Mouse (Mus musculus) mesoderm, embryonic 11.5 days (tissue): ENCODE measurements around the gene Lsp1.

Experiments used
- DNase-seq: peaks from one replicate; pipeline ENCODE4 v3.0.0-alpha.2; 2012; ENCODE audit warnings: low read depth, low spot score

Lsp1 gene

GRCm38 (mm10) chr7:142460636-142461077 lies at the start of gene Lsp1:
Gene Lsp1 (plus strand): TSS chr7:142460809.
- no peak for DNase-seq

DNA sequence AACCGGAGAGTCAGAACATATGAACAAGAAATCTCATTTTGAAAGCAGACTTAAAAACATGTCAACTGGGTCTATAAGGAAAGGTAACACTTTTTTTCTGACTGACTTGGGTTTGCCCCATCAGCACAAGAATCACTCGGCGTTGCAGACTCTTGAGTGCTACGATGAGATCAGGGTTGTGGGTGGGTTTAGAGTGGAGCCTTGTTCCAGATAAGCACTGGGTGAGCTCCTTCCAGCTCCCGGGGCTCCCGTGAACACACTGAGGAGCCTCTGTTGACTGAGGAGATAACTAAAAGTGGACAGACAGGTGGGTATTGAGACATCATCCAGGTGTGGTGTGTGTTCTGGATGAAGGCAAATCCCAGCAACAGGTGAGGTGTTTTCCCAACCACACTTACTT lies 47.3 kb upstream of the Lsp1 start:
- DNase-seq = no peak

GRCm38 (mm10) chr7:142415314-142415713 lies 45.3 kb upstream of the Lsp1 start:
- DNase-seq = no peak

DNA sequence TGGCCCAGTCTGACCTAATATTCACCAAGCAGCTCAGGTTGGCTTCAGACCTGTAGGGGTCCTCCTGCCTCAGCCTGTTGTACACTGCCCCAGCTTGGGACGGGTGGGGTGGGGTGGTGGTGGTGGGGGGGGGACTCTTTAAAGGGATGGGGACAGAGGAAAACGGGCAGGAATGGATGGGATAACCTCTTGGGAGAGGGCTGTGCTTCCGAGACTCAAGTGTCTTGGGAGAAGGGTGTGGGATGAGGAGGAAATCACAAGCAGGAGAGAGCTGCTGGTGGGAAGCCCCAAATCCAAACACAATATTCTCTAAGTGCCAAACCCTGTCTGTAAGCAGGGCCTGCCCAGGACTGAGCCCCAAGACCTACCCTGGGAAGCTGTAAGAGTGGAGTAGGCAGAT lies 44.4 kb upstream of the Lsp1 start:
- no peak for DNase-seq

DNA sequence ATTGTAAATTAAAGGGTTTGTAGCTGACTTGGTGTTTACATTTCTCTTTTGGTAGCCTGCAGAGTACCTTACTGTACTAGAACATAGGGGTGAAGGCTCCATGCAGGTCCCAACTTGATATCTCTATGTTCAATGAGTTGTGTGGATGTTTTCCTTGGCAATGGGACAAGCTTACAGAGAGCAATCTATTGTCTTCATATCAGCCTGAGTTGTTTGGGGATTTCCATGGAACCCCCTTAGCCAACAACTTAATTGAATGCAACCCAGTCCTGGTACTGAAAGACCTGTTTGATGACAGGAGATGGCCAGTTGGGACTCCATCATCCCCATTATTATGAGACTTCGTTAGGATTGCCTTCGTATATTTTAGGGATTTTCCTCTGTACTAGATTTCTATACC lies 42.6 kb upstream of the Lsp1 start:
- no peak for DNase-seq

DNA sequence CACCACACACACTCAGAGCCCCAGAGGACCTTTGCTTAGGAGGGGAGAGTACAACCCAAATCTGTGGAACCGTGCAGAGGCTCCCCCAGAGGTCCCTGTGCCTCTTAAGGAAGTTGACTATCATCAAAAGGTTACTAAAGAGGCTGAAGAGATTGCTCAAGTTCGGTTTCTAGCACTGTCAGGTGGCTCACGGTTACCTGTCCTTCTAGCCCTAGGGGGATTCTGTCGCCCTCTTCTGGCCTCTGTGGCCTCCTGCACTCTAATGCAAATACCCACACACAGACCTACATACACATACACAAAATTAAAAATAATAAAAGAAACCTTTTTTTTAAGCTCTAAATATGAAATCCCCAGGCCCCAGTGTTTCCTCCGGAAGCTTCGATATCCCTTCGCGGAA lies 41.9 kb upstream of the Lsp1 start:
- no peak for DNase-seq

DNA sequence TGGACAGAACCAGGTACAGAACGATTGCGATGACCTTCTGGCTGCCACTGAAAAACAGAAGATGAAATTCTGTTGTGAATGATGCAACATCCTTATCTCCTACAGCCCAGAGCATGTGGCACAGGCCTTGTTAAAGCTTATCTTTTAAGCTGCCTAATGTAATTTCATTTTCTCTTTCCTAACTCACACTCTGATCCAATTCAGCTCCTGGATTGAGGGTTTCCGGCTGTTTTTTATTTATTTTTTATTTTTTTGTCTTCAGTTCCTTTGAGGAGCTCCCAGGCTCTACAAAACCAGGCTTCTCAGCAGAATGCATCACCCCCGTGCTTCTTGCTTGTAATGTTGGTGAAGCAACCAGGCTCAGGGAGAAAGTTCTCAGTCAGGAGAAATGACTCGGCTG lies 40.7 kb upstream of the Lsp1 start:
- no peak for DNase-seq

GRCm38 (mm10) chr7:142421826-142422225 lies 38.8 kb upstream of the Lsp1 start:
- DNase-seq = no peak

DNA sequence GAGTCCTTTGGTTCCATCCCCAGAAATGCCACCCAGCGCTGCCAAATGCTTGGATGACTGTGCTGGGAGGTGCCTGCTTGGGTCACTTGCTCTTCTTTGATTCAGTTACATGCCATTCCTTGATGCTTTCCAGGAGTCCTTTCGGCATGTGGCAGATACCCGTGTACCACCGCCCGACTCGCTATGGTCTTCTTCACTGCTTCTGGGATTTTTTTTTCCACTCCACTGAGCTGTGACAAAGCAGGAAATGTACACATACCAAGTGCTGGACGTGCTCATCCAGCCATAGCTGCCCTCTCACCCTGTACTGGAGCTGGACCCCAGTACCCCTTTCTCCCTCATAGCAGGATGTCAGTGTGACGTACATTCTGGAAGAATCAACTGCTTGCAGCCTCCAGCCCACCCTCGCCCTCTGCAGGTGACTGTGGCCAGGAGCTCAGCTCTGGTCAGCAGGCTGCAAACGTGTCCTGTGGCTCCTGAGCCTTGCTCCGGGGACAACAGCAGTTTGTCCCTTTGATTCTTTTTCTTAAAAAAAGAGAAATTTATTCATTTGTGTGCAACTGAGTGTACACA lies 34.9 kb upstream of the Lsp1 start:
- no peak for DNase-seq

DNA sequence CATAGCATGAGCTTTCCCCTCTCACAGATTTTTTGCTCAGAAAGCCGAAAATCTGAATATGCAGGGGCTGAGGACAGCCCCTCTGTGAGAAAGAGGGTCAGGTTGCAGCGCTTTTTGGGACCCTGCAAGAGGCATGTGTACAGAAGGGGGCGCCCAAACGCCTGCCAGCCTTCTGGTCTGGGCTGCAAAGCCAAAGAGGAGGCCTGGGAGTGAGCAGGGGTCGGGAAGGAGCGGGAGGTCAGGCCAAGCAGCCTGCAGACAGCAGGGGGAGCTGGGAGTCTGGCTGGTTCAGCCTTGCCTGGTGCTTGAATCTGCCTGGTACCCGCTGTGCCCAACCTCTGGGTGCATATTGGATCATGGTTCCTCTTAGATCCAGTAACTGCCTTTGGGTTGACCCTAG lies 32.4 kb upstream of the Lsp1 start:
- peak; percentile 81 for DNase-seq

GRCm38 (mm10) chr7:142430160-142430678 lies 30.4 kb upstream of the Lsp1 start:
- DNase-seq = peak; percentile 63

GRCm38 (mm10) chr7:142431106-142431505 lies 29.5 kb upstream of the Lsp1 start:
- DNase-seq = no peak

DNA sequence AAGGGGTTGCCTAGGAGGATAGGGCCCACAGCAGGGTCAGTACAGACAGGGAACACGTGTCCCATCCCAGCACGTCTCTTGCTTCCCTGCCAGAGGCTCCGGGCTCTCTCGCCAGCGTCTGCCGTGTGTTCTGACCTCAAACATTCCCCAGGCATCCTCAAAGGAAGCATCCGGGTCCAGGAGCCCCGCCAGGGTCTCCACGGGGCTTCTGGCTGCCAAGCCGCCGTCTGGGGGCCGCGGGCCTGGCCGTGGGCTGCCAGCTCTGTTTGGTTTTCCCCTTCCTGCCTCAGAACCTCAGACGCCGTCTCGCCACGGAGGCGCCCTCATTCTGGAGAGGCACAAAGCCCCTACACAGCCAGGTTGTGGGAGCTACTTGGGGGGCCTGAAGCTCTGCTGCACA lies 27.0 kb upstream of the Lsp1 start:
- DNase-seq = no peak

GRCm38 (mm10) chr7:142434137-142434865 lies 26.3 kb upstream of the Lsp1 start, which contains the start of gene Syt8:
Gene Syt8 (plus strand): TSS chr7:142434850.
- no peak for DNase-seq

DNA sequence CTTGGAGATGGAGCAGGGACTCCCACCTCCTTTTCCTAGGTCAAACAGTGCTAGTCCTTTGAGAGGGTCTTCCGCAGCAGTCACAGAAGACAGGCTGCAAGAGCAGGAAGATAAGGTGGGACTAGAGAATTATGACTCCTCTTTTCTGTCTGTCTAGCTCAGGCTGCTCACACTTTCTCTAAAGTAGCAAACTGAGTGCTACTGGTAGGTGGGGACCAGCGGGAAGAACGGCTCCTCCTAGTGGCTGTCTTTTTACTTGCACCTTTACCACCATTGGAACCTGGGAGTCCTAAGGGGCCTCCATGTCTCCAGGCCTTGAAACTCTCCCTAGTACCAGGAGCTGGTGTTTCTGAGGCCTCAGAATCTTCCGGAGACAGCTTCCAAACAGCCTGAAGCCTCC lies 25.1 kb upstream of the Lsp1 start:
- DNase-seq = peak; percentile 74

GRCm38 (mm10) chr7:142437324-142437723 lies 23.3 kb upstream of the Lsp1 start:
- no peak for DNase-seq

GRCm38 (mm10) chr7:142439966-142440365 lies 20.6 kb upstream of the Lsp1 start:
- no peak for DNase-seq

DNA sequence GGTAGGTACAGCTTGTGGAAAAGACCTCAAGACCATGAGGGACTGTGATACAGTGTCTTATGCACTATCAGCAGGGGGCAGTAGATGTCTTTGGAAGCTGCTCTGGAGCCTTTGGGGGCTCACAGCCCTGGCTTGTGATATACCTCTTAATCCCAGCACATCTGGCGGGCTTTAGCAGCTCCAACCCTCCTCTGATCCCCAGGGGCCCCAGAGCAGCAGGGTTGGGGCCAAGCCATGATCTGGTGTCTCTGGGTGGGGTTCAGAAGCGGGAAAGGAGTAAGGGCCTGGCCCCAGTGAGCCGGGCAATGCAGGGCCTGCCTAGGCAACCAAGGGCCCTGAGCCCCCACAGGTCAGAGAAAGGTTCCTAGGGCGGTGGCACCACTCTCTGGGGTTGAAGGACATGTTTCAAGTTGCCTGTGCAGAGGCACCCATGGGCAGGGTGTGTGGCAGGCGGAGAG lies 19.9 kb upstream of the Lsp1 start:
- DNase-seq = peak; percentile 76

GRCm38 (mm10) chr7:142441585-142441984 lies 19.0 kb upstream of the Lsp1 start, which contains the start of gene Tnni2:
Gene Tnni2 (plus strand): TSS chr7:142441808.
- no peak for DNase-seq

DNA sequence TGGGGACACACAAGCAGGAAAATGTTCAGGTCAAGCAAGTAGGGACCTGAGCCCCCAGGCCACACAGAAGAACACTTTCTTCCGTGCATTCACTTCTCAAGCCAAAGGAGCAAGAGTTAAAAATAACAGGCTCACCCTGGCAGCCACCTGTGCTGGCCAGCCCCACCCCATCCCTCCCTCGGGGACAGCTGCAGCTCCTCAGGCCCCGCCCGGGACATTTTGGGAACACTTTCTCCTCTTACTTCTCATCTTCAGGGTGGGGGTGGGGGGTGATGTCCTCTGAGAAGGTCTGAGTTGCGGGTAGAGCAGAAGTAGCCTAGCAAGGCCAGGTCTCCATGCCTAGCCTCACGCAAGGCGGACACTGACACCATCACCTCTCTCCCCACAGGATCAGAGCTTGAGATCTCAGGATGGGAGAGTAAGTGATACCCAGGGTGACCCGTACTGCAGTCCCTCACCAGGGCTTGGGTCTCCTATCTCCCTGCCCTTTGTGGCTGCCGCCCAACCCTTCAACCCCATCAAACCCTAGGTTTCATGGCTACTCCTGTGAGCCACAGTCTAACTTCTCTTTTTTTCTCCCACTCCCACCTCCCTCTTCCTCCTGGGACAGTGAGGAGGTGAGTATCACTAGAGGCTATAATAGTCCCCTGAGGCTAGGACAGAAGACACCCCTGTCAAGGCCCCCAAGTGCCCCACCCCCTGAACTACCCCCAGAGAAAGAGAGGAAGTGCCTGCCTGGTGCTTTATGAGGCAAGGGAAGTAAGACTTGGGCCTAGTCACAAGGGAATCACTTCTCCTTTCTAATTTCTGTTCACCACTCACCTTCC lies 18.3 kb upstream of the Lsp1 start:
- no peak for DNase-seq

GRCm38 (mm10) chr7:142442908-142443420 lies 17.6 kb upstream of the Lsp1 start:
- DNase-seq = no peak

GRCm38 (mm10) chr7:142443474-142443873 lies 17.1 kb upstream of the Lsp1 start:
- no peak for DNase-seq
